Mouse (Mus musculus) left cerebral cortex, postnatal 36 days (tissue): ENCODE data around the gene Hscb. TPM values are rescaled to one million over a fixed set of nuclear protein-coding genes. Genes with fewer than 3 reads are reported as not detected.
"Not testable (repeated sequence)": the region's sequence is repeated elsewhere in the genome, so short reads cannot be mapped to it uniquely, and the experiment has no call there.

ENCODE experiments used
- DNase-seq, 2 experiments: peaks; one replicate each; pipeline ENCODE4 v3.0.0; 2021 to 2022; ENCODE audit warnings: low spot score in 2 of 2, mixed read lengths in 1 of 2
- intact Hi-C: fragments of 180-260 bp; cut with DNase I; formaldehyde crosslinking; loops from one replicate; pipeline ENCODE4 v1.15.1; 2025
- total RNA-seq, 2 experiments: library from RNA; stranded (reverse); gene quantifications; 2 replicates each; pipeline ENCODE4 v1.2.3; 2021

The Hscb gene
- total RNA-seq, 2 experiments from 2014 or later, result 11.3 to 13.5 TPM

DNA sequence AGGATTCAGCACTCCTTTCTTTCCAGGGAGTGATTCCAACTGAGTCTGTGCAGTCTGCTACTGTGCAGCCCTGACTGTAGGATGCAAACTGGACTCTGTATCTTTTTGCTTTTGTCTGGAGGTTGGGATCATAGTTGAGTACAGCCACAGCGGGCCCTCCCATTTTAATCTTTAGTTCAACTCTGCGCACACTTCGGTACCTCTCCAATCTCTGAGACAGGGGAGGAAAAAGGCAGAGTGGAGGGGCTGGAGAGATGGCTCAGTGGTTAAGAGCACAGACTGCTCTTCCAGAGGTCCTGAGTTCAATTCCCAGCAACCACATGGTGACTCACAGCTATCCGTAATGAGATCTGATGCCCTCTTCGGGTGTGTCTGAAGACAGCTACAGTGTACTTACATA is 1.6 kb downstream of the Hscb start:
- DNase-seq, result not testable (repeated sequence)
- intact Hi-C loops, result loop anchor here (2.0 to 5.0 kb wide), 2 partner anchors 85 to 424 kb away; no protein-coding TSS in a partner anchor

DNA sequence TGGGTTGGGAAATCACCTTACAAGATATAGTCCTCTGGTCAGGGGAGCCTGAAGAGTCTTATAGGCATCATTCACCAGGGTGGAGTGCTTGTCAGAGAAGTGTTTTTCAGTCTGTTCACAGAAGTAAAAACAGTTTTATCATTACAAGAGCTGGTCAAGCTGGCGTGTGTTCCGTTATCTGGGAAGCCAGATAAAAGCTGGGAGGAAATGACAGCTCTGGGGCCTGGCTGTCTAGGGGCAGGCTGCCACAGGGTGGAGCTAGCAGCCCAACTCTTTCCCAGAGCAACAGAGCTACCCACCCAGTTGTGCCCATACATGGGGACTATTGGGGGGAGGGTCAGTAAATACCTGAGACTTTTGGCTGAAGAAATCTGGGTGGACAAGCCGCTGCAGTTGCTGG is 3.6 kb downstream of the Hscb start:
- intact Hi-C loops, result loop anchor here (5.0 kb wide), 1 partner anchor 426 kb away; no protein-coding TSS in a partner anchor
- DNase-seq, result peak; percentile 23 to 30

DNA sequence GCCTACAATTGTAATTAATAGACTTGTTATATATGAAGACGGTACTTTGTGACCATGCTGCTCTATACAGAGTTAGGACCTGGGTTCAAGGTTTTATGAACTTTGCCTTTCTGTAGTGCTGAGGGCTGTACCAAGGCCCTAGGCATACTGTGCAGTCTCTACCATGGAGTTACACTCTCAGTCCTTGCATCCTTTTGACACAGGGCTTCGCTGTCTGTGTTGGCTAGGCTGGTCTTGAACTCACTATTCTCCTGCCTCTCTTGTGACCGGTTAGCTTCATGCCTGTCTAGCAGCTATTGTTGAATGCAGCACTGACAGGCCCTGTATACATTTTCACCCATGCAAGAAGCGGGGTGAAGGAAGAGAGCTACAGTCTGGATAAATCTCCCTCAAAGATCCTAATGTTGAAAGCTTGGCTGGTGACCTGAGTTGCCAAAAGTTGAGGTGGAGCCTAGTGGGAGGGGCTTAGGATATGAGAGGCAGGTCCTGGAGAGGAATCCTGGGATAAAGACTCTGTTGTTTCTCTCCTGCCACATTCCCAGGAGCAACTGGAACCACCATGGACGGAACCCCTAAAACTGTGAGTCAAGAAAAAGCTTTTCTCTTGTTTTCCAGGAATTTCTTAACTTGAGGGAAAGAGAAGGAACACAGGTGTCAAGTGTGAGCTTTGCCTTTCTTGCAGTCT is 8.4 kb downstream of the Hscb start:
- no peak for DNase-seq
- intact Hi-C loops, result no loop called here

DNA sequence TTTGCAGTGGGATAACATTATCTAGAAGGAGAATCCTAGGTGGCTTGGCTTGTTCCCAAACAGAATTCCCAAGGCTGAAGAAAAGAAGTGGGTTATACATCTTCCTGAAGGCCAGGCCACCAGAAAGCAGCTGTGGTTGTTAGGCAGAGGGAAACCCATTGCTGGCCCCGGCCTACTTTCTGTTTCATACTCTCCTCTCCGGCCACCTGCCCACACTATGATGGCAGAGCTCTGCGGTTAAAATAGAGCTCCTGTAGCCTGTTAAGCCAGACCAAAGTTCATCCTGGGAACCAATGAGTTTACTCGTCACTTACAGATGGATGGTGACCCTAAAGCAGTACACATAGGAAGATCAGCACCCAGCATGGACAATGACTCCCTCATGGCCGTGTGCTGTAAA is 12.0 kb downstream of the Hscb start:
- intact Hi-C loops, result no loop called here

DNA sequence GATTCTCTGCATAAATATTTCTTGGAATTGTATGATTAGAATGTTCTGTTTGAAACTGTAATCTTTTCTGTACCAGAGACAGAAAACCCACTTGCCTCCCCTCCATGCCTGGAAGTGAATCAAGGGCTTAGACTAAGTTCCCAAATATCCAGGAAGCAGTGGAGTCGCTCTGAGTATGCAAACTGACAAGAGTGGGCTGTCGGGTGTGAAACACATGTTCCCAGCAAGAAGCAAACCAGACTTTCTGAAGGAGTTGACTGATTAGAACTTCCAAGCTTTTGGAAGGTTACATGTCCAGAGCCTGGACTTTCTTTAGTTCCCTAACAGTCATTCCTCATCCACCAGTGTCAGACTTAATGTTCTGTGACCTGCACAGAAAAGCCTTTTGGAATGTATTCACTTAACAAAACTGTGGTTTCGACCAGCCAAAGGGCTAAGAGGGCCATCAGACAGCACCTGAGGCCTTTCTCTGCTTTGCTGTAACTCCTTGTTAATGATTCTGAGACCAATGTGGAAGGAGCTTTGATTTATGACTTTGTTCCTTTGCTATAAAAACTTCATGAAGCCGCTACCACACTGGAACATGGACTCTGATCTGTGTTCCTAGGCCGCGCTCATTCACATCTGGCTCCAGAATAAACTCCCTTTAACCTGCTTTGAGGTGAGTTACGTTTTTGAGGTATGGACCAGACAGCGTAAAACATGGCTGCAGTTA is 12.6 kb downstream of the Hscb start:
- DNase-seq, result peak in 1 of 2 experiments; percentile 17
- intact Hi-C loops, result no loop called here

More for the DNA sequence above, 12.0 kb downstream of the Hscb start:
- DNase-seq, result no peak

DNA sequence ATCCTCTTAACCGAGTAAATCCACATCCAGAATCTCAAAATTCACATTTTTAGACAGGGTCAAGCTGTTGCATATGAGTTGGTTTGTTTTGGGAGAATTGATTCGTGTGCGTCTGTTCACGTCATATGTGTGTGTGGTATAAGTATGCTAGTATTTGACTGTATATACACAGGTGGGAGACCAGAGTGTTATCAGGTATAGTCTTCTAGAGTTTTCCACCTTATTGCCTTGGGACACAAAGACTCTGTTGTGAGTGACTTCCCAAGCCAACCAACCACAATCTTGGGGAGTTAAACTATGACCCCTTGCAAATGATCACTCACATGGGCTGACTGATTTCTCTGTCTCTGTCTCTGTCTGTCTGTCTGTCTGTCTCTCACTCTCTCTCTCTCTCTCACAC is 15.2 kb downstream of the Hscb start:
- intact Hi-C loops, result no loop called here
- DNase-seq, result no peak

DNA sequence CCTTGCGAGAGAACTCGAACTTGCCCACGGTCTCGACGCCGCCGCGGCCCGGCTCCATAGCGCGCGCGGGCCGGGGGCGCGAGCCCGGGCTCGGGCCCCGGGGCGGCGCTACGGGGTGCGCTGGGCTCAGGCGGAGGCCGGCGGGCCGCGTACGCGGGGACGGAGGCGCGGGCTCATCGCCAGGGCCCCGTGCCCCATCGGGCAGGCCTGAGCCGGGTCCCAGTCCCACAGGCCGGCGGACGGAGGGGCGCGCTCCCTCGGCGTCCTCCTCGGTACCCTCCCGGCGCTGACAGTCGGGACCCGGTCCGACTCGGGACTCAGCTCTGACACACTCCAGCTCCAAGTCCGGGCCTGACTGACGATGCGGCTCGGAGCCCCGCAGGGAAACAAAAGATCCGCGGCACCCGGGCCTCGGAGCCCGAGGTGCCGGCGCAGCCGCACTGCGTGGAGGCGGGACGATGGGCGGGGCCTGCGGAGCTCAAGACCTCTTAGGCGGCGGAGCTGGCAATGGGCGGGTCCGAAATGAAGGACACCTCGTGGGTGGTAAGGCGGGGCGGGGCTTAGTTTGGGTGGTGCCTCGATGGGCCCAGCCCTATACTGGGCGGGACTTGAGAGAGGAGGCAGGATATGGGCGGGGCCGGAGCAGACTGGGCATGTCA is 29.8 kb downstream of the Hscb start, which contains the start of gene Ulk1:
Ulk1 (minus strand) TSS at position 431 of the 659 bp plus-strand sequence.
- peak; percentile 97 to 98 for DNase-seq
- intact Hi-C loops, result no loop called here

DNA sequence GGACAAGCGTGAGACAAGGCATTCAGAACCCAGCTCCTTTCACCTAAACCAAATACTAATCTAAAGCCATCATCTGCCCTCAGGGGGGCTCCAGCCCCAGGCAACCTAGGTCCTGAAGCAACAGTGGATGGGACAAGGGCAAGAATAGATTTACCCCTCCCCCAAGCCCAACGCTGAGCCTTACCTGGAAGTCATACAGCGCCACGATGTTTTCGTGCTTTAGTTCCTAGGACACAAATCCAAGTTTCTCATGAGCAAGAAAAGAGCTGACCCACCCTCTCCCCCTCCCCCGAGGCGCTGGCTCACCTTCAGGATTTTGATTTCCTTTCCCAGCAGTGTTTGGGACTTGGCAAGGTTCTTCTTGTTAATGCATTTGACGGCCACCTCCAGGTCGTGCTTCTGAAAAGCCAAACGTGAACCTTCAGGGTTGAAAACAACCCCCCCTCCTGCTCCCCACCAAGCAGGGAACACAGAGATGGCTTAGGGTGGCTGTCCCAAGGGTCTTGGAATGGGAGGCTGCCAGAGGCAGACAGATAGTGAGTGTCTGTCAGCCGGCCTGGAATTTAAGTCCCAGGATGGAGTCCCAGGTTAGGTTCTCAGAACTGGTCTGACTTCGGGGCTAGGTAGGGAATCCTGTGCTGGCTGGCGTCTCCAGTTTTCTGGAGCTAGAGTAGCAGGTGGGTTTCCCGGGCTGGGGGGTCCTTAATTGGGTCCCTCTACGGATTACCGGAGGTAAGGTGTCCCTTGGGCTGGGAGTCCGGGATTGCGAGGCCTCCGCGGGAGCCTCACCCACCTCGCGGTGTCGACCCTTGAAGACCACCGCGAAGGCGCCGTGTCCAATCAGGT is 30.5 kb downstream of the Hscb start:
- intact Hi-C loops, result no loop called here

DNA sequence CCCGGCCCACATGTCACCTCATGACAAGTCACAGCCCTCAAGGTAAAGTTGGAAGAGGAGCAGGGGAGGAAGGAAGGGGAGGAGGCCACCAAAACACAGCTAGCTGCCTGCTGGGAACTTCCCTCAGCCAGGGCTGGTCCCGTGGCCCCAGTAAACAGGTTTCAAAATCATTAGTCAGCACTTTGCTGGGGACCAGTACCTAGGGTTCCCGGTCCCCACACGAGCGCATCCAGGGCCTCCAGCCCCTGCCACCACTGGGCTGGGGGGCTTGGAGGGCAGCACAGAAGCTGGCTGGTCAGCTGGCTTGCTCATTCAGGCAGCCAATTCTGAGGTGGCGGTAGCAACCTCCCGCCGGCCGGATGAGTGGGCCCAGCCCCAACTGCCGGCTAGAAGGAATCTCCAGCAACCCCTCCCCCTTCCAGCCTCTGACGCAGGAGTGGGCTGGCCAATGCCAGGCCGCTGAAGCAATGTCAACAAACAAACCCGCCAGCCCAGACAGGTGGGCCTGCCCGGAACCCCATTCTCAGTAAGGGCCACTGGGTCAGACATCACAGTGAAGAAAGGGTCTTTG is 31.4 kb downstream of the Hscb start:
- DNase-seq, result peak; percentile 83 to 86

More for the DNA sequence above, 30.5 kb downstream of the Hscb start:
- DNase-seq, result peak in 1 of 2 experiments; percentile 20

DNA sequence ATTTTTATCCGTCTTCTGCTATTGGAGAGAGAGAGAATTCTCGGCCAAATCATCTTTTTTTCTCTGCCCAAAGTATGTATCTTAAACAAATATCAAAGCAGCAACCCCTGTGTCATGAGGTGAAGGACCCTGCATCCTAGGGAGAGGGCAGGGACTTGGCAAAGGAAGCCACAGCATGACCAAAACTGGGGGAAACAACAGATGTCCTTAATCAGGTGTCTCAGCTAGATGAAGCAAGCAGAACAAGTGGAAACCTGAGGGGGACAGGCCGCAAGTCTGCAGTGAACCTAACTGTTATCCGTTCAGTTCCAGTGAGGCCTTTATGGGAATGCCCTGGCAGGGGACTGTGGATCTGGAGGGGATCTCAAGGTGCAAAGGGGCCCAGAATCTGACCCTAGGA is 32.1 kb downstream of the Hscb start:
- intact Hi-C loops, result no loop called here

More for the DNA sequence above, 31.4 kb downstream of the Hscb start:
- intact Hi-C loops, result no loop called here

DNA sequence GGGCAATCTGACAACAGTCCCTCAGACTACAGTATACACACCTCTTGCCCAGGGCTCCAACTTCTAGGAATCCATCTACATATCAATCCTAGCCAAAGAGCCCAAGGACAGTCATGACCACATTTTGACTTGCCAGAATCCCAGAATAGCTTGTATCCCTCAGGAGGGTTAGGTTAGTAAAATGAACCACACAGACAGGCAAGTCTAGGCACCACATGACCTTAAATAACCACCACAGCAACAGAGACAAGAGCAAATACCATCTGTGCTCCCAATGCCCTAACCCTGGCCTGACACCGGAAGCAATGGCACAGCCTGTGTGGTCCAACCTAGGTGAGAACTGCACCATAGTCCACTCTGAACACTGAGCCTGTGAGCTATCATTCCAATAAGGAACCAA is 32.9 kb downstream of the Hscb start:
- intact Hi-C loops, result no loop called here
- DNase-seq, result no peak

More for the DNA sequence above, 32.1 kb downstream of the Hscb start:
- DNase-seq, result no peak

DNA sequence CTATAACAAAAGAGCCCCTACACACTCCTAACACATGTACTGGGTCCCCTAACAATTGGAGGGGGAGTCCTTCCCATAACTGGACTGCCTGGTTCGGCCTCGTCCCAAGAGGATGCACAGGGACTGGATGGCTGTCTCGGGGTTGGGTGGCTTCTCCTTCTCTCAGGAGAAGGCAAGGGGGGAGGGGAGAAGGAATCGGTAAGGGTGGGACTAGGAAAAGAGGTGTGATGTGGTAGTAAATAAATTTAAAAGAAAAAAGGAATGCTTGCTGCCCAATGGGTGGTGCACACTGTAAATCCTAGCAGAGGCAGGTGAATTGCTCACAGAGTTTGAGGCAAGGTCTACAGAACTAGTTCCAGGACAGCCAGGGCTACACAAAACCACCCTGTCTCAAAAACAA is 33.4 kb downstream of the Hscb start:
- no peak for DNase-seq
- intact Hi-C loops, result no loop called here

DNA sequence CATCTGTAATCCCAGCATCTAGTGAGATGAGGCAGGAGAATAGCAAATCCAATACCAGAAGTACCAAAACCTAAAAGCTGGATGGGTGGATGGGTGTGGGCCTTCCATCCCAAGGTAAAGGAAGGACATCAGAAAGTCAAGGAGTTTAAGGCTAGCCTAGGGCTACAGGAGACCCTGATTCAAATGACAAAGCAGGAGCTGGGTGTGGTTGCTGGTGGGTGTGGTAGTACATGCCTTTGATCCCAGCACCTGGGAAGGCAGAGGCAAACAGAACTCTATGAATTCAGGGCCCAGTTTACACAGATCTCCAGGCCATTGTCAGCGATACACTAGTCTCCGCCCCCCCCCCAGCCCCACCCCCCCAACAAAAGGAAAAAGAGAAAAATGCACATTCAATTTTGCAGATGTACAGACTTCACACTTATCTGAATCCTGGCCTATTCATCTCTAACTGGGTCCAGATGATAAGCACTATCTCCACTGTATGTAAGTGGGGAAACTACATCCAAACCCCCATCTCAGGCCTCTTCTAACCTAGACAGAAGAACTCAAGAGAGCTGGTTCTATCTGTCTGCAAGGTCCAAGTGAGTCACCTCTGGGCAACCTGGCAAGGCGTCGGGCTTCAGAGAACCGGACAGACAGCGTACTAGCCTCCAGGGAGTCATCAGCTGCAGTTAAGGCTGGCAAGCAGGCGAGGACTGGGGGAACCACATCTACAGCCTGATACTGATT is 35.4 kb downstream of the Hscb start:
- DNase-seq, result no peak
- intact Hi-C loops, result no loop called here

DNA sequence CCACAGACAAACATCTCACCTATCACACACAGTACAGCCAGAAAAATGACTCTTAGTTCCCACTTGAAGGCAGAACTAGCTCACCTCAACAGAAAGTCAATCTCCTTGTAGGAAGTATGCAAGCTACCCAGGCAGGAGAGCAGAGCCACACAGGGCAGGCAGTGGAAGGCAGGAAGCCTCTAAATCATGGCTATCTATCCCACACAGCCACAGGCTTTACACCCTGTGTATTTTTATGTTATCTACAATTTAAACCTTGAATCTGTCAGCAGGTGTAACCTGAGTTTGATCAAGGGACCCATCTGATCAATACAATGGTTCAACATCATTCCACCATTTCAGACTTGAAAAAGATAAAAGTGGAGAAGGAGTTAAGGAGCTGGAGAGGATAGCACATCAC is 36.8 kb downstream of the Hscb start:
- intact Hi-C loops, result no loop called here
- no peak for DNase-seq

DNA sequence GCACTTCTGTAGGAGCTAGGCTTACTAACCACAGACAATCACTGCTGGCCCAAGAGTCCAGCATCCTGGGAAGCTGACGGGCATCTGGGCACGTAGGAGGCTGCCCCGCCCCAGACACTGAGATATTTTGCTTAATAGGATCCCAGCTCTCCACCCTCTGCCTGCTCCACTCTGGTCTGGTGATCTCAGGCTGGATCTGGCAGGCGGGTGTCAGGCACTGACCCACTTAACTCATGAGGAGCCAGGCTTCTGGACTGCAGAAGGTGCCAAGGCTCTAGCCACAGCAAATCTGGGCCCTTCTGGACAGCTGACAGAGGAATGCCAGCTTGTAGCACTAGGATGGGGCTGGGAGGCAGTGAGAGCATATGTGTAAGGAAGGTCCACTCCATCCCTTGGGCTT is 37.4 kb downstream of the Hscb start:
- intact Hi-C loops, result no loop called here
- DNase-seq, result no peak

DNA sequence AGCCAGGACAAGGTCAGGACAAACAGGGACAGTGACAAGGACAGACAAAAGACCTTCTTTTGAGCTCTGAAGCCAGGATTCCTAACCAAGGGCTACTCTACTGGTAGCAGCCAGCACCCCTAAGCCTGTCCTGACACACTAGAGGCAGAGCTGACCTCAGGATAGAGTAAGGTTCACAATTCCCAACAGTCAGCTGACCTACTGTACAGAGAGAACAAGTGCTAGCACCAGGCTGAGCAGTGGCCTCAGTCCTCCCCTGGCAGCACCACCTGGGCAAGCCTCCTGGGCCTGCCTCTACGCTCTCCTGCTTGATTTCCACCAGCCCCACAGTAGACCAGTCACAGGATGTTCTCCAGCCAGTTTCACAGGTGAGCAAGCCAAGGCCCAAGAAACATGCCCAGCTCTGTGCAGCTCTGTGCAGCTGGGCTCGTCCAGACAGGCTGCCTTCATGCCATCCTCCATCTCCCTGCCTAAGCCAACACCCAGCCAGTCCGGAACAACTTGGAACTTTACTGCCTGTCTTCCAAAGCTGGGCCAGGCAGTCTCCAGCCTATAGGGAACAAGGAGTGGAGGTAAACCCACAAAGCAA is 38.4 kb downstream of the Hscb start:
- intact Hi-C loops, result no loop called here
- no peak for DNase-seq

DNA sequence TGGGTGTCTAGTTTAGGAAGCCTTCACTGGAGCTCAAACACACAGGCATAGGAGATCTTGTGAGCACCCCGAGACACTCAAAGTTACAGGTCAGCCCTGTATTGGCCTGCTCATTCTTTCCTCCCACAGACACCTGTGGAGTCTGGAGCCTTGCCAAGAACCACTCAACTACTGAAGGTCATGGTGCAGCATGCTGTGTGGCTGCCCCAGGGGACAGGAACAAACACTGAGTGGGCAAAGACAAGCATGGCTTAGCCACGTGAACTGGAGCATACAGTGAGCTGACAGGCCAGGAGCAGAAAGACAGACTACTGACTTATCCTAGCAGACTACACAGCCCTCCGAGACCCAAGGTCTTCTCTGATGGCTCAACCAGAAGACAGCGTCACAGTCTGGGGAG is 41.9 kb downstream of the Hscb start:
- intact Hi-C loops, result no loop called here

DNA sequence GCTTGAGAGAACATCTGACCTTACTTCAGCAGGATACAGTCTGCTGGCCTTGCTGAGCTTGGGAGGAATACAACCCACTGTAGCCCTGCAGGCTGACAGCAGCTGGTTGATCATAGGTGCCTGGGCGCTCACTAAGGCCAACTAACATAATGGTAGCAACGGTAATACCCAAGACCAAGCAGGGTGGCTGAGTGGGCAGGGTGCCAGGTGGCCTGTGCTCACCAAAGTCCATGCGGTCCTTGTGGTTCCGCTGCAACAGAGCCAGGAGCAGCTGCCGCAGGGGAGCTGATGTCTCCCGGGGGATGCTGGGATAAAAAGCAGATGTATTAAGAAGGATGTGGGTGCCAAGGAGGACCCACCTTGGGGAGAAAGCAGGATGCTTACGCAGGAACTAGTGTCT is 45.2 kb downstream of the Hscb start:
- intact Hi-C loops, result no loop called here
- DNase-seq, result no peak

More for the DNA sequence above, 41.9 kb downstream of the Hscb start:
- DNase-seq, result no peak
